Mouse (Mus musculus) kidney, postnatal 14 days (tissue): Measurements from ENCODE around the gene Sash1.
A peak's percentile ranks its signal among the peaks of the same experiment; 100 is the strongest.

ENCODE experiments used
- DNase-seq: peaks from one replicate; pipeline ENCODE4 v3.0.0; 2022; ENCODE audit warnings: mixed read lengths

The Sash1 gene

DNA sequence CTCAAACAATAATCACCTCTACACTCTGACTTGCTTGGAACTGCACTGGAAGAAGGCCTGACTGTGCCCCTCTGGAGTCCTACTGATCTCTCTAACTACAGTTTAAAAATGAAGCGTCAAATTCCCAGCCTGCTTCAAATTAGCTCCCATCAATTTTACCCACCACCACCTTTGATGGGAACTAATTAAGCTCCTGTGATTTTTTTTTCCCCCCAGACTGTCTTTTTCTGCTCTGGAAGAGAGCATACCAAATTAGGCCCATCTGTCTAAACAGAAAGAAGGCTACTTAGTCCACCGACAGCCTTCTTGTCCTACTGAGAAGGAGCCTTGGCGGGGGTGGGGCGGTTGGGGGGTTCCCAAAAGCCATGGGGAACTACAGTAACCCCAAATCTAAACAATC, 37.9 kb downstream of the Sash1 start:
- DNase-seq, result no peak

DNA sequence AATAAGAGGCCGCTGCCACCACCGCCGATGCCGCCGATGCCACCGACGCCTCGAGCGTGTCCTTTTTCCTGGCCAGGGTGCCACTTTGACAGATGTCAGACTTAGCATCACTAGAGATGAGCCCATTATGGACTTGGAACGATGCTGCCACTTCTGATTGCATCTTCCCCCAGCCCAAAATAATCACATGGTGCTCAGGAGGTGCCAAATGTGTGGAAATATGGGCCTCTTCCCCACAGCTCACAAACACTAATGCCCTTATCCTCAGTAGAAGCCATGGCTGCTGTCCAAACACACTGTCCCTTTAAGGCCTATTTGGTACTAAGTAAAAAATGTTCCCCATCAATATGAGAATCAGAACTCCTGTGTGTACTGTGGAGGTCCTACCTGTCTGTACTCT, 39.6 kb downstream of the Sash1 start:
- DNase-seq, result no peak

DNA sequence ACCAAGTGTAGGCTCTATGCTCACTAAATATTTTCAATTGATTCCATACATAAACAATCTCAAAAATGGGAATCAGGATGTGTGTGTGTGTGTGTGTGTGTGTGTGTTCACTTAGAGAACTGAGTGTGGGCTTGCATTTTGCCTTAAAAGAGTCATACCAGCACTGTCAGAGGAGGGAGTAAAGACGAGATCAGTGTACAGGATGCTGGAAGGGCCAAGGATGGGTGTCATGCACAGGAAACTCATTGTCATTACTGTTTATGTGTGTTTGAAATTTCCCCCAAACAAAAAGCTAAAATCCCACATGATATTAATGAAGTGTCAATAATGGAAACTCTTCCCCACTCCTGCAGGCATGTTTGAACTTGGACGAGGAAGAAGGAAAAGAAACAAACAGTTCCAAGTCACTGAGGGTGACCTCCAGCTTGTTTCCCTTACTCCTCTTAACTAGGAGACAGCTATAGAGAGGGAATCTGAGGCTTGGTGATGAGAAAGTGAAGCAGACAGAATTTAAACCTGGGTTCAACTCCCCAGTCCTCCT, 40.6 kb downstream of the Sash1 start:
- no peak for DNase-seq

DNA sequence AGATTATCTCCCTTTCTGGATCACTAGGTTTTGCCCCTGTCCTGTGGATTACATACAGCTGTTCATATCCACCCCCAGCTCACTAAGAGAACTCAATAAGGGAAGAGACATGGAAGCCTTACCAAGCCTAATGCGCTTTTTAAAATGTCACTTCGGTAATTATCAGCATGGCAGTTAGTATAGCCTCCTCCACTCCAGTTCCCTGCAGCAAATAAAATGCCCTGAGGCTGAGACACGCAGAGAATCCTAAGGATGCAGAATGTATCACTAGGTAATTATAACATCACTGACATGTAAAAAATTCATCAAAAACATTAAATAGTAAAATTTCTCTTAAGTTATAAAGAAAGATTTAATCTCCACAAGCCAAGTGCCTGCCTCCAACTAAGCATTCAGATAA, 45.9 kb downstream of the Sash1 start:
- no peak for DNase-seq

DNA sequence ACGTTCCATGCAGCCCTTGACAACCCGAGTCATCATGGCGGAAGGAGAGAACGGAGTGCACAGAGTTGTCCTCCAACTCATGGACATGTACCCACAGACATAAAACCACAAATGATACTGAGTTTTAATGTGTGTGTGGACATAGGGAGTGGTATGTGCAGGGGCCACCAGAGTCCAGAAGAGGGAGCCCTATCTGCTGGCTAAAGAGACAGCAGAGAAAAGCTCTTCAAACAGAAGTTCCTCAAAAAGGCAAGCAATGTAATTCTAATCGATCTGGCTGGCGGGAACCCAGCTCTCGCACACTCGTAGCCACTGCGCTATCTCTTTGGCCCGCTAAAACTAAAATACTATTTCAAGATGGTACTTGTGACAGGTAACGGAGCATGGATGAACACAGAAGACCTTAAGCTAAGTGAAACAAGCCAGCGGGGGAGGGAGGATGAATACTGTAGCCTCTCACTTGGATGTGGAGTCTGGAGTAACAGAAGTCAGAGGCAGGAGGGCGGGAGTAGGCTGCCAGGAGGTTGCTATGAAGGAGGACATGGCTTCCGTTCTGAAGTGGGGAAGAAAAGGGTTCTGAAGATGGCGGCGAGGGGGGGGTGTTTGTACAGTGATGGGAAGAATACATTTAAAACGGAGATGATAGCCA, 51.9 kb downstream of the Sash1 start:
- peak; percentile 32 for DNase-seq

DNA sequence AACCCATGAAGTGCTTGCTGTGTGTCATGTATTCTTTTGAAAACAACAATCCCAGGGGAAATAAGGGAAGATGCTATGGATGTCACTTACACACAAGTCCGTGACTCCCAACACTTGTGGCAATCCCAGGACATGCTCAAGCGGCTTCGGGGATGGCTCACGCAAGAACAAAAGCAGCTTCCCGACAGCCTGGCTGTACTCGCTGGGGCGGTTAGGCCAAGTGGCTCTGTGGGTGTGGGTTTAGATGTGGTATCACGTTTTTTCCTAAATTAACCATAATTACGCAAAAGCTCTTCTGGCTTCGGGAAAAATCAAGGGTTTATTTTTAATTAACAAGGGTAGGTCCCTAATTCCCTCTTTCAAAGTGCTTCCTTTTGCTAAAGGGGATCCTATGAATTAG, 59.6 kb downstream of the Sash1 start:
- DNase-seq, result no peak

DNA sequence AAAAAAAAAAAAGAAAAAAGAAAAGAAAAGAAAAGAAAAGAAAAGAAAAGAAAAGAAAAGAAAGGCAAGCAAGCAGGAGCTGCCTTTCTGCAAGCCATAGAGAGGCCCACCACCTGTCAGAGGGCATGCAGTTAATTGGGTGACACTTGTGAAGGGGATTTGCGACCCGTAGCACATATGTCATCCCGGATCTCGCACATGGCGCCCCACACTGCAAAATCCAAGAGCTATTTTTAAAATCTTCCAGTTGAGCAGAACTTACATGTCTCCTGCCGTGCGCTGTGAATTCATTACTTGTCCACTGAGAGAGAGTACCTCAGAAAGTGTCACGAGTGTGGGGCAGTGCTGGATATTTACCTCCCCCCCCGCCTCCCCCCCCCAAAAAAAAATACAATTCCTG, 60.0 kb downstream of the Sash1 start:
- no peak for DNase-seq

DNA sequence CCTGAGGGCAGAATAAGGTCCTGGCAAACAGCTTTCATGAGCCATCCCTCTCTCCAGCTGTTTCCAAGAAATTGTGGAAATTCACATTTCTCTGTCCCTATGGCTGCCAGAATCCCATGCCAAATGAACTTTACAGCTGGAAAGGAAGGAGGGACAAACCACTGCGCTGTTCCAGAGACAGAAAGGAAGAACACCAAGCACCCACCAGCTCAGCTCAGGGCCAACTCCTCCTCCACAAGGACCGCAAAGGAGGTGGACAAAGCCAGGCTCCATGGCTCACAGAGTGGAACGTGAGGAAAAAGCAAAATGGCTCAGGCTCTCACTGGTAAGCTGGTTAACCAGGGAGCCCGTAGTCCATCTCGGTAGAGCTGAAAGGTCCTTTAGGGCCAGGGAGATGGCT, 67.8 kb downstream of the Sash1 start:
- no peak for DNase-seq

DNA sequence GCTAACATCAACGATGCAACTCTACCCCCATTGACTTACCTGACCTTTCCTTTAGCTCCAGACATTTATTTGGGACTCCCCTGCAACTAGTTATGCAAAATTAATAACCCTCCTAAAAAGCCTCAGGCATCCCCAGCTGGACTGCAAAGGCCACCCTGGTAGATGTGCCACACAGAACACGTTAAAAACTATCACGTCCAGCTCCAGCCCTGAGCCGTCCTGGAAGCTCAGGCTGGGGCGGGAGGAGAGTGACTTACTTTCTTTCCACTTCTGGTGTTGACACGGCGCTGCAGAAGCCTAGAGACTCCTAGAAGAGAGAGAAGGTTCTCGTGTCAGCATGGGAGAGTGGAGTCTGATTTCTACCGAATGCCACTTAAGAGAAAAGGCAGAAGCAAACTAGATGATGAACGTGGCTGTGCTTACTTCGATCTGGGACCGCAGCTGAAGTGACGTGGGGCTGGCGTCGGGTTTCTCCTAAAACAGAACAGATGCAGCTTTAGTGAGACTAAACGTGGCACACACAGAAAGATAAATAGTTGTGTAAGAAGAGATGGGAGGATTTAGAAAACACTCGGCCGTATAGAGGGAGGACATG, 71.8 kb downstream of the Sash1 start:
- DNase-seq, result no peak

DNA sequence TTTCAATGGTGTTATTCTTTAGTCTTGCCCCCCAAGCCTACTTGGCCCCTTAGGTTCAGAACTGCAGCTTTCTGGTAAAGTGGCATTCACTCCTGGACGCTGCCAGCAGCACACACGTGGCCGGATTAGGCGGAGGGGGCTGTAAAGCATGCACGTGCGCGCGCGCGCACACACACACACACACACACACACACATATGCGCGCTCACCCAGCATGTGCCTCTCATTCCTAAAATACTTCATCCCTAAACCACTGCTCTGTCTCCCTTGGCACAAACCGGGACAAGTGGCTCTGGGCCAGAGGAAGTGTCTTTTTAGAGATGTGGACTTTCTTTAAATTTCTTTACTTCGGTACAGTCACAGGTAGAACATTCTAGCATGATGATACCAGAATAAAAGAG, 72.6 kb downstream of the Sash1 start:
- peak; percentile 31 for DNase-seq

DNA sequence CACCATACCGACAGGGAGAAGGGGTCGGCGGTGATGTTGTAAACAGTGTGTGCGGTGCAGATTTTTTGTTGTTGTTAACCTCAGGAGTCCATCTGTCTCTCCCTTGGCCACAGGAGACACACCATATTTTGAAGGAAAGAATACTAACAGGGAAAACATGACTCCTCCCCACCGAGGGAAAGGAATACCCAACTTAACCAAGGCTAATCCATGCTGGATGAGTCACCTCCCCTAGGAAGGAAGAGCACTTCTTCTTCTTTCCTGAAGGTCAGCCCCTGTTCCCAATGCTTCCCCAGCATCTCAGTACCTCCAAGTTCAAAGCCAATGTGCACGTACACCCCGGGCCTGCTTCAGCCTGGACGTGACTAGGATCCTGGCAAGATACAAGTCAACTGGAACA, 73.1 kb downstream of the Sash1 start:
- DNase-seq, result no peak

DNA sequence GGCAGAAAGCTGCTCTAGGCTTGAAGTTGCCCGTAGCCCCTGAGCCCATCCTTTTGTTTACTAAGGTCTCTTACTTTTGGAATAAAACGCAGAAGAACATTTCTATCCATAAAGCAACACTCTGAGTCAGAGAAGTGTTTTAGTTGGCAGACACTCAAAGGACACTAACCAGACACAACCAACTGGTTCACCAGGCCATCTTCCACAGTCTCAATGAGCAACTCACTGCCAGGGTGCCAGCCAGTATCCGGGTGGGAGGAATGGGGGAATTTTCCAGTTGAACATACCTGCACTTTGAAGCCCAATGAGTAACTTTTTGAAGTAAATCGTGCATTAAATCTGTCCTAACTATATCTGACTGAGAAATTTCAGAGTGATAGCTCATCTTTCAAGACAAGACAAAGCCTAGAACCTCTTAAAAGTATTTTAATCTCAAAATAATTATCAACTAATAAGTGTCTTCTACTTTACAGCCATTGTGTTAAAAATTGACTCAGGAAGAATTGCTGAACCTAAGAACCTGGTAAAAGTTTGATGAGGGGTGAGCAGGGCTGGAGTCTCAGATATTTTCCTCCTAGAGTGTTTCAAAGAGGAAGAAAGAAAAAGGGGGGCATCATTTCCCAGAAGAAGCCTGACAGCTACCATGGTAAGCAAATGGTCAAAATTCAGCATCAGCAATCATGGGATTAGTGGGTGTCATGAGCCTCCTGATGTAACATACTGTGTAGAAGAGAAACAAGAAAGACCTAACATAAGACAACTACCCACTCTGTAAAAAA, 74.4 kb downstream of the Sash1 start:
- DNase-seq, result peak; percentile 65

DNA sequence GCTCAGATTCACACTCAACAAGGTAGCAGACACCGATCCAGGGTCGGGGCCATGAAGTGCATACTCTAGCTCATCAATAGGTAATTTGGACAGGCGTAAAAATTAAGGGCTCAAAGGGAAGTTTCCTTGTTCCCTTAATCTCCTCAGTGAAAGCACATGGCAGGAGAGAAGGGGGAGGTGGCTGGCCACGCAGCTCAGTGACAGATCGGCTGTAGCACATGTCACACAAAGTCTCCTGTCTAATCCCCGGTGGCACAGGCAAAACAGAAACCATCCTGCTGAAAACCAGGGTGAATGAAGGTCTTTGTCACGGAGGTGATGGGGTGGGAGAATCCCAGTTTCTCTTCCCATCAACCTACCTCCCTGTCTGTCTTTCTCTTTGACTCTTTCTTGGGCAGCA, 75.4 kb downstream of the Sash1 start:
- no peak for DNase-seq

DNA sequence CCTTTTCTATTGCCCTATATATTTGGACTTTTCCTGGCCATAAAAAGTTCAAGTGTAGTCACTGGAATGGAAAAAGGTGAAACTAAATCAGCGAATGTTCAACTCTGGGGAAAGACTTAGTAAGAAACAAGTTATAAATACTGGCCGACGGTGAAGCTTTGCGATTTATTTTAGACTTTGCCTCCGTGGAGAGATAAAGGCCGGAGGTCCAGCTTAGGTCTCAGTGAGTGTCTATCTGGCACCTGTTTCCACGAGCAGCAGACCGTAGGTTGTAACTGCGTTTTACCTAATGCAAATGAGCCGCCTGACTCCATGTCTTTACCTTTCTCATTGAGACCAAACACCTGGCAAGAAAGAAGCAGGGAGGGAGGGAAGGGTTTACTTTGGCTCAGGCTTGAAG, 77.5 kb downstream of the Sash1 start:
- DNase-seq, result no peak

DNA sequence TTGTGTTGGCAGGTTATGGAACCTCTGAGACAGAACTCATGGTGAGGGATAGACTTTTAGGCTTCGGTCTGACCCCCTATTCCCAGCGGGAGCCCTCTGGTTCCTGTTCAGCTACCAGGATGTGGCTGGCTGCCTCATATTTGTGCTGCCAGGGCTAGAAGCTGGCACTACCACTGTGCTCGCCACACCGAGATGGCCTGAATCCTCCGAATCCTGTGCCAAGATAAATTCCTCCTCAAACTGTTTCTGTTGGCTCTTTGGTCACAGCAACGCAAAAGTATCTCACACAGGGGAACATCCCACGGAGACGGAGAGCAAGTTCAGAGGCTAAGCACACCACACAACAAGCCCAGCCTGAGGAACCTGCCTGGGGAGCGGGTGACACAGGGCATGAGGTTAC, 78.3 kb downstream of the Sash1 start:
- DNase-seq, result no peak

DNA sequence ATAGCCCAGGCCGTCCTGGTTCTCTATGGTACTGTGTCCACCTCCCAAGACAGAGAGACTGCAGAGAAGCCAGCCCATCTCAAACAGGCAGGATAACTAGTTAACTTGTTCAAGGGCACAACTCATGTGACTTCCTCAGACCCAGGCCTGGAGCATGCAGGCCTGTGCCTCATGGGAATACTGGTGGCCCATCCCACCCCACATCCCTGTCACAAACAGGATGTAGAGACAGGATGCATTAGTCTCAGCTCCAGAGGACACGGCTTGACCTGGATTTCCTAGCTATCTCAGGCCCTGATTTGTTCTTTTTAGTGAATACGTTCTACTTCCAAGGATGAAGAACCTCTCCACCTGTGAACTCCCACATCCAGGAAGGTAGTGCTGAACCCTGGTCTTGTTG, 80.5 kb downstream of the Sash1 start:
- peak; percentile 83 for DNase-seq

DNA sequence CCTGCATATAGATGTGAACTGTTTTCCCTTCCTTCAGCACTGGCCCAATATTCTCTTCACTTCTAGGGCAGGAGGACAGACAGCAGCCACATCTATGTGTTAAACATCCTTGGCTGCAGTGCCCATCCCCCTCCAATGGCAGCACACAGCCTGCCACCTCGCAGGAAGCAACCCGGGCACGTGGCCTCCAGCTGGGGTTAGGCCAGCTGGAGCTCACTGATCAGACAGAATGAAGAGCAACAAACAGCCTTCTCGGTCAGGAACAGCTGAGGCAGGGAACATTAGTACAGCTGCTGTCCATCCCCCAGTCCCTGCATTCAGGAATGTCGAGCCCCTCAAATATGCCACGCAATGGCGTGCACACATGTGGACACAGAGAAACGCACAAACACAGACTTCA, 81.6 kb downstream of the Sash1 start:
- DNase-seq, result peak; percentile 52

DNA sequence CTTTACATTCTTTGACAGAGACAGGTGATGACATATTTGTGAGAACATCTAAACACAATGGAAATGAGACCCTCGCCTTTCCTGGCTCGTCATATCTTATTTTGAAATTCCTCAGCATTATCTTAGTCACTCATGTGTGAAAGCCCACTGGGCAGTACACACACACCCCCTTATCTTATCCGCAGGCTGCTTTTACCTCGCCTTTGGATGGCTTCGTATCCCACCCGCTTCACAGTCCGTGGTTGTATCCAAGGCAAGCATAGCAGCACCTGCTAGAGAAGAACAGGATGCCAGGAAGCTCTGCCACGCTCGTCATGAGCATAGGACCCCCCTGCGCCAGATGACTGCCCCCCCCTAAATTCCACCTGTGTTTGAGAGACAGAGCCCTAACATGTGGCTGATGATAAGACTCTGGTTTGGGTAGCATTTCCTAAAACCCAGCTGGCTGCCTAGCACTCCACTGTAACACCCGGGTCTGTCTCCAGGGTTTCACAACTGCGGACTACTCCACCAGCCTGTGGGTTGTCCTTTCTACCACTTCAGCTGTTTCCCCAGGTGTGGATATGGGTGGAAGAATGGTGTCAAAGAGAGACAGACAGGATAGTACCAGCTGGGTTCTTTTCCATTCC, 84.0 kb downstream of the Sash1 start:
- DNase-seq, result no peak

DNA sequence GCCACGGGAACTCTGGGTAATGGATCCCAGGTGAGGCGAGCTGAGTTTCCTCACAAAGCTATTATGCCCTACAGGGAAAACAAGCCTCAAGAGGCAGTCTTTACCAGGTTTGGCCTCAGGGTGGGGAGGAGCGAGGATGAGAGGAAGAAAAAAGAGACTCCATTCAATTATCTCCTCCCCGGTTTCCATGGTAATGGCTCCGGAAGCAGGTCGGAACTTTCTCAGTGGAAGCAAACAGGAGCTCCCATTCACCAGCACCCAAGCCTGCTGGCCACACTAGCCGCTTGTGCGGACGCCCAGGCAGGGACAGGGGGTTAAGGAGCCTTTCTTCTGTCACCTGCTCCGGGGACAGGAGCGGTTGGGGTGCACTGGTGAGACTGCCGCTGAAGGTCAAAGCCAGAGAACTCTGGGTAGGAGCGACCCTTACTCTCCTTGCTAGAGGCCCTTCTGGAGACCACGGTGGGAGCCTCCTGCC, 84.7 kb downstream of the Sash1 start:
- no peak for DNase-seq

DNA sequence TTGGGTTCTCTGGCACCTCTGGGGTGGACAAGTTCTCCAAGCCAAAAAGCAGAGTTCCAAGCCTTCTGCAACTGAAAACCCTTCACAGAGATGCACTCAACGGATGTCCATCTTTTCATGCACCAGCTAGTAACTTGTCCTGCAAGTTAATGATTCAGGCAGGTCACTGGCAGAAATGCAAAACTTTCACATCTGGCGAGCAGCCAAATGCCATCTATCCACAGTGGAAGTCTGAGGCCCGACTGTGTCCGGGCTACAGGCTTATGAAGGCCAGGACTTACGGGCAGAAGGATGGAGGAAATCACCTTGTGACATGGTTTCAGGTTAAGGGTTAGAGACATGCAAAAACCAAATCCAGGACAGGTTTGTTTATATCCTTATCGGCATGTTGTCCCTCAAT, 88.0 kb downstream of the Sash1 start:
- peak; percentile 85 for DNase-seq

DNA sequence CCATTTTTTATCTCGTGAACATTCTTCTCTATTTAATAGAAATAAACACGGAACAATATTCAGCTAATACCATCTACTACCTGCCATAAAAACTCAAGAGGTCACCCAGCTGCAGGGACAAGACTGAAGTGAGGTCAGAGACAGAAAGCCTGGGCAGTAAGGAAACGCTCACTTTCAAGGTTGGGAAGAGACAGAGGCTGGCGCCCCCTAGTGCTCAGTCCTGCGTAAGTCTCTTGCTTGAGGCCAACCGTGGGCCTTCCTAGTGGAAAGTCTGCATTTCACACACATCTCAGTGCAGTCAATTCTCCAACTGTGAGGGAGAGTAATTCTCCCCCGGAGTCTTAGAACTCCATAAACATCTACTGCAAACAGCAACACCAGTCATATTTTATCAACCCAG, 90.5 kb downstream of the Sash1 start:
- DNase-seq, result peak; percentile 76

DNA sequence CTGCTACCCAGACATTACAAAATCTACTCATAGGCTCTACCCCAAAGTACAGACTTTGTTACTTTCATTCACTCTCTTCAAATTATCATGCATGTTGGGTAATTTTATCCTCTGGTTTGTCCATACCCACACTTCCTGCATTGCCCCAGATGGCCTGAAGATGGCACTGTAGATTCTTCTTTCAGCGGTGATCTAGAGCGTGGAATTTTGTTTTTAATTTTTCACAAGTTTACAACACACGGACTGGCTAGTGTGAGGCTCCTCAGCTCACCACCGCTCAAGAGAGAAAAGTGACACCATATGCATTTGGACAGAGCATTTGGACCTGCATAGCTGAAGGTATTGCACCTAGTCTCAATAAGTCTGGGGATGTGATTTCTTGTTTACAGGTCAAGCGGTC, 93.5 kb downstream of the Sash1 start:
- DNase-seq, result peak; percentile 81

DNA sequence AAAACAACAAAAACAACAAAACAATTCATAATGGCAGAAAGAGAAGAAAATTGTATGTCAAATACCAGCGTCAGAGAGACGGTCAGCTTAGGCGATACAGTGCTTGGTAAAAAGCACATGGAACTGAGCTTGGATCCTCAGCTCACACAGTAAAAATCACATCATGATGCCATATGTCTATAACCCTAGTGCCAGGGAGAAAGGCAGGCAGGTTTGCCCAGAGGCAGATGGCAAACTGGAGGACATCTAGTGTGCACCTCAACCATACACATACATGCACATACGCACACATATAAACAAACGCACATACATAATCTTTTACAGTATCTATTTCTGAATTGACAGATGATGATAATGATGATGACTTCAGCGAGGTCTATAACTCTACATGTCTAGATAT, 96.8 kb downstream of the Sash1 start:
- no peak for DNase-seq

DNA sequence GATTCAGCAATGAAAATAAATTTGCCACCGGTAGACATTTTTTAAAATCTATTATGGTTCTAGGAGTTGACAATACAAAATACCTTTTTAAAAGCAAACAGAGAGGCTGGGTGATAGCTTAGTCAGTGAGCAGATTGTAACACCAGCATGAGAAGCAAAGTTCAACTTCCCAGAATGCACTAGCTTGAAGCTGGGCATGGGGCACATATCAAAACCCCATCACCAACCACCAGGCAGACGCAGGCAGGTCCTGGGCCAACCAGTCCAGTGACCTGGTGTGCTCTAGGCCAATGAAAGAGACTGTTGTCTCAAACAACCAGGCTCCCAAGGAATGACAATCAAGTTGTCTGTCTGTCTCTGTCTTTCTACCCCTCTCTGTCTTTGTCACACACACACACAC, 98.6 kb downstream of the Sash1 start:
- peak; percentile 31 for DNase-seq
